Mouse (Mus musculus): ENCODE data around the gene Mia2. TPM values are rescaled to one million over a fixed set of nuclear protein-coding genes. Genes with fewer than 3 reads are reported as not detected.
"Not testable (repeated sequence)": the region's sequence is repeated elsewhere in the genome, so short reads cannot be mapped to it uniquely, and the experiment has no call there.

Gene Mia2
- polyA plus RNA-seq (2016; fragmentation: Nextera tagmentation; extraction: Ambion mirVana): 52.0 and 62.5 TPM in 2 replicates

GRCm38 (mm10) chr12:59095104-59096025, at the start of gene Mia2:
TSS of gene Mia2 (plus strand) at chr12:59095799.
- Histone ChIP-seq H3K36me3 (no peaks in the 10 kb centered on the region), H3K4me1 (no peaks in the 10 kb centered on the region), H3K27me3 (no peaks in the 10 kb centered on the region), H3K4me2 (replicated peaks) (no peak within 1 kb of the TSS), H3K9me3 (replicated peaks) (no peaks in the 10 kb centered on the region), H3K4me3 (no peak within 1 kb of the TSS), H3K9ac (no peak within 1 kb of the TSS), H3K27ac (no peak within 1 kb of the TSS)
- ATAC-seq (ENCODE audit: low FRiP score): no peak
- 84% methylated on average over 19 of the region's 19 CpGs for WGBS

GRCm38 (mm10) chr12:59052470-59052869, 43.1 kb upstream of the Mia2 start:
- peaks cover 19% of the 10 kb centered on the region for H3K36me3 ChIP-seq
- H3K27ac ChIP-seq: no peak overlapping the region
- H3K4me2 ChIP-seq (replicated peaks): no peak overlapping the region
- no peak for ATAC-seq (ENCODE audit: low FRiP score)
- no peak overlapping the region for H3K9ac ChIP-seq
- no peaks in the 10 kb centered on the region for H3K4me1 ChIP-seq
- no peaks in the 10 kb centered on the region for H3K9me3 ChIP-seq (replicated peaks)
- WGBS: 100% methylated on average over 3 of the region's 3 CpGs
- no peaks in the 10 kb centered on the region for H3K27me3 ChIP-seq
- no peak overlapping the region for H3K4me3 ChIP-seq

- no peak for ATAC-seq (ENCODE audit: low FRiP score)
- H3K27me3 ChIP-seq: no peaks in the 10 kb centered on the region
- H3K9me3 ChIP-seq (replicated peaks): no peaks in the 10 kb centered on the region
- WGBS: 93% methylated on average over 5 of the region's 5 CpGs
- no peak overlapping the region for H3K4me2 ChIP-seq (replicated peaks)
- no peak overlapping the region for H3K4me3 ChIP-seq
- no peaks in the 10 kb centered on the region for H3K4me1 ChIP-seq
- H3K9ac ChIP-seq: no peak overlapping the region
- peaks cover 20% of the 10 kb centered on the region for H3K36me3 ChIP-seq
- no peak overlapping the region for H3K27ac ChIP-seq
Measured at GRCm38 (mm10) chr12:59053166-59053565, 42.4 kb upstream of the Mia2 start.

- Histone ChIP-seq H3K9ac (no peak overlapping the region), H3K36me3 (peaks cover 20% of the 10 kb centered on the region), H3K27ac (no peak overlapping the region), H3K4me2 (replicated peaks) (no peak overlapping the region), H3K9me3 (replicated peaks) (no peaks in the 10 kb centered on the region), H3K27me3 (no peaks in the 10 kb centered on the region), H3K4me1 (peaks cover 1% of the 10 kb centered on the region; the same call in 1 of the 2 replicates), H3K4me3 (no peak overlapping the region)
- ATAC-seq (ENCODE audit: low FRiP score): no peak
Measured at GRCm38 (mm10) chr12:59053976-59054375, 41.6 kb upstream of the Mia2 start.

GRCm38 (mm10) chr12:59055196-59055850, 40.3 kb upstream of the Mia2 start:
- no peak overlapping the region for H3K4me2 ChIP-seq (replicated peaks)
- ATAC-seq (ENCODE audit: low FRiP score): no peak

GRCm38 (mm10) chr12:59056222-59056621, 39.4 kb upstream of the Mia2 start:
- peaks cover 20% of the 10 kb centered on the region for H3K36me3 ChIP-seq
- no peaks in the 10 kb centered on the region for H3K27me3 ChIP-seq
- H3K4me1 ChIP-seq: peaks cover 14% of the 10 kb centered on the region
- H3K4me3 ChIP-seq: no peak overlapping the region
- H3K4me2 ChIP-seq (replicated peaks): no peak overlapping the region
- no peak overlapping the region for H3K27ac ChIP-seq
- no peak for ATAC-seq (ENCODE audit: low FRiP score)
- no peak overlapping the region for H3K9ac ChIP-seq
- no peaks in the 10 kb centered on the region for H3K9me3 ChIP-seq (replicated peaks)
- WGBS: 97% methylated on average over 11 of the region's 11 CpGs

More at GRCm38 (mm10) chr12:59055196-59055850, 40.3 kb upstream of the Mia2 start:
- Histone ChIP-seq H3K9ac (no peak overlapping the region), H3K9me3 (replicated peaks) (no peaks in the 10 kb centered on the region), H3K4me3 (no peak overlapping the region), H3K27me3 (no peaks in the 10 kb centered on the region), H3K4me1 (peaks cover 11% of the 10 kb centered on the region), H3K27ac (no peak overlapping the region), H3K36me3 (peaks cover 20% of the 10 kb centered on the region)
- WGBS: 89% methylated on average over 4 of the region's 4 CpGs

- ATAC-seq (ENCODE audit: low FRiP score); H3K27me3 ChIP-seq; H3K9me3 ChIP-seq (replicated peaks); H3K4me2 ChIP-seq (replicated peaks); H3K9ac ChIP-seq; H3K4me3 ChIP-seq; H3K27ac ChIP-seq: not testable (repeated sequence)
- 91% methylated on average over 5 of the region's 5 CpGs for WGBS
- H3K4me1 ChIP-seq: peaks cover 14% of the 10 kb centered on the region
- H3K36me3 ChIP-seq: peaks cover 16% of the 10 kb centered on the region; the same call in 1 of the 2 replicates
Measured at GRCm38 (mm10) chr12:59058242-59058641, 37.4 kb upstream of the Mia2 start.

GRCm38 (mm10) chr12:59060322-59060721, 35.3 kb upstream of the Mia2 start:
- Histone ChIP-seq H3K27me3 (0 out of 2 replicates have a peak, but pooled peaks cover 3% of the 10 kb centered on the region), H3K4me1 (peaks cover 14% of the 10 kb centered on the region), H3K36me3 (peaks cover 12% of the 10 kb centered on the region; the same call in 1 of the 2 replicates), H3K27ac (peak overlapping the region; percentile 94), H3K9ac (peak overlapping the region; percentile 96), H3K4me3 (peak overlapping the region; percentile 86), H3K4me2 (replicated peaks) (peak overlapping the region; percentile 77), H3K9me3 (replicated peaks) (no peaks in the 10 kb centered on the region)
- 69% methylated on average over 4 of the region's 4 CpGs for WGBS
- ATAC-seq (ENCODE audit: low FRiP score): no peak

- peak; percentile 97 for ATAC-seq (ENCODE audit: low FRiP score)
- under 1% methylated on average over 49 of the region's 49 CpGs for WGBS
- peak within 1 kb of the TSS; percentile 86 for H3K4me3 ChIP-seq
Measured at GRCm38 (mm10) chr12:59060993-59061595, 34.5 kb upstream of the Mia2 start, which contains the start of gene Trappc6b. TSS of gene Trappc6b (minus strand) at chr12:59061472.

GRCm38 (mm10) chr12:59064837-59065236, 30.8 kb upstream of the Mia2 start:
- no peak overlapping the region for H3K4me3 ChIP-seq
- H3K9ac ChIP-seq: no peak overlapping the region
- H3K4me1 ChIP-seq: peaks cover 17% of the 10 kb centered on the region
- no peak overlapping the region for H3K27ac ChIP-seq
- no peaks in the 10 kb centered on the region for H3K9me3 ChIP-seq (replicated peaks)
- H3K27me3 ChIP-seq: 0 out of 2 replicates have a peak, but pooled peaks cover 3% of the 10 kb centered on the region
- no peak overlapping the region for H3K4me2 ChIP-seq (replicated peaks)
- ATAC-seq (ENCODE audit: low FRiP score): no peak
- WGBS: 81% methylated on average over 8 of the region's 8 CpGs
- H3K36me3 ChIP-seq: peaks cover 17% of the 10 kb centered on the region

More at GRCm38 (mm10) chr12:59060993-59061595, 34.5 kb upstream of the Mia2 start, which contains the start of gene Trappc6b:
- Histone ChIP-seq H3K27me3 (0 out of 2 replicates have a peak, but pooled peaks cover 3% of the 10 kb centered on the region), H3K4me1 (peaks cover 15% of the 10 kb centered on the region), H3K4me2 (replicated peaks) (peak within 1 kb of the TSS; percentile 77), H3K27ac (peak within 1 kb of the TSS; percentile 94), H3K9ac (peak within 1 kb of the TSS; percentile 96), H3K36me3 (peaks cover 10% of the 10 kb centered on the region; the same call in 1 of the 2 replicates), H3K9me3 (replicated peaks) (no peaks in the 10 kb centered on the region)

GRCm38 (mm10) chr12:59065776-59066175, 29.8 kb upstream of the Mia2 start:
- H3K4me3 ChIP-seq: no peak overlapping the region
- H3K27me3 ChIP-seq: 0 out of 2 replicates have a peak, but pooled peaks cover 3% of the 10 kb centered on the region
- peaks cover 24% of the 10 kb centered on the region for H3K36me3 ChIP-seq
- 86% methylated on average over 3 of the region's 3 CpGs for WGBS
- H3K9ac ChIP-seq: no peak overlapping the region
- H3K27ac ChIP-seq: peak overlapping the region; percentile 86
- peaks cover 11% of the 10 kb centered on the region for H3K4me1 ChIP-seq
- ATAC-seq (ENCODE audit: low FRiP score): no peak
- no peaks in the 10 kb centered on the region for H3K9me3 ChIP-seq (replicated peaks)
- peak overlapping the region; percentile 89 for H3K4me2 ChIP-seq (replicated peaks)

All from hindbrain, embryonic 12.5 days (tissue).